Mouse (Mus musculus): ENCODE results near the gene Ccr10.
"Not testable (repeated sequence)": the region's sequence is repeated elsewhere in the genome, so short reads cannot be mapped to it uniquely, and the experiment has no call there.

Gene Ccr10

DNA sequence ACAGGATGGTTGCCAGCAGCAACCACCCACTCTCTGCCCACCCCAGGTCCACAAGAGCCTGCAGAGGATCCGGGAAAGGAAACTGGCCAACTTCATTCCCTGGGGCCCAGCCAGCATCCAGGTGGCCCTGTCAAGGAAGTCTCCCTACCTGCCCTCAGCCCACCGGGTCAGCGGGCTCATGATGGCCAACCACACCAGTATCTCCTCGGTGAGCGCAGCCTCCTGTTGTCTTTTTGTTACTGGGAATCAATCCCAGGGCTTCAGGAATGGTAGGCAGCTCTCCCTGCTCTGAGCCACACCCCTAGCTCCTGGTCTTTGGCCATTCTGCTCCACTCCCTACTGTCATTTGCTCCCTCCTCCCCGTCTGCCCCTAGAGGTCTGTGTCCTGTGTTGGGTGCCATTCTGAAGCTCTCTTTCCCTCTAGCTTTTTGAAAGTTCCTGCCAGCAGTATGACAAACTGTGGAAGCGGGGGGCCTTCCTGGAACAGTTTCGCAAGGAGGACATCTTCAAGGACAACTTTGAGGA, 14.2 kb downstream of the Ccr10 start:
- CTCF ChIA-PET = not testable (repeated sequence)

DNA sequence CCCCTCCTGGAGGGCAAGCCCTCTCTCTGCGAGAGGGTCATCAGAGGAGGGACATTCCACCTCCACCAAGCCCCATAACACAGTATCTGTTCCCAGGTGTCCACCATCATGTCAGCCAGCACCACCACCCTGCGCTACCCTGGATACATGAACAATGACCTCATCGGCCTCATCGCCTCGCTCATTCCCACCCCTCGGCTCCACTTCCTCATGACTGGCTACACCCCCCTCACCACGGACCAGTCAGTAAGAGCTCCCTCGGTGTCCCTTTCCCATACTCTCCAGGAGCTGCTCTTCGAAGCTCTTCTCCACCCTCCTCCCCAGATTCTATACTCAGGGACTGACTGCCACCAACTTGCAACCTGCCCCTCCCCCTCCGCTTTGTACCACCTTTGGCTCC, 15.1 kb downstream of the Ccr10 start:
- CTCF ChIA-PET = interaction anchor here (0.5 kb wide), 1 partner anchor 290 kb away, joined by 4 read pairs; no protein-coding TSS in a partner anchor

DNA sequence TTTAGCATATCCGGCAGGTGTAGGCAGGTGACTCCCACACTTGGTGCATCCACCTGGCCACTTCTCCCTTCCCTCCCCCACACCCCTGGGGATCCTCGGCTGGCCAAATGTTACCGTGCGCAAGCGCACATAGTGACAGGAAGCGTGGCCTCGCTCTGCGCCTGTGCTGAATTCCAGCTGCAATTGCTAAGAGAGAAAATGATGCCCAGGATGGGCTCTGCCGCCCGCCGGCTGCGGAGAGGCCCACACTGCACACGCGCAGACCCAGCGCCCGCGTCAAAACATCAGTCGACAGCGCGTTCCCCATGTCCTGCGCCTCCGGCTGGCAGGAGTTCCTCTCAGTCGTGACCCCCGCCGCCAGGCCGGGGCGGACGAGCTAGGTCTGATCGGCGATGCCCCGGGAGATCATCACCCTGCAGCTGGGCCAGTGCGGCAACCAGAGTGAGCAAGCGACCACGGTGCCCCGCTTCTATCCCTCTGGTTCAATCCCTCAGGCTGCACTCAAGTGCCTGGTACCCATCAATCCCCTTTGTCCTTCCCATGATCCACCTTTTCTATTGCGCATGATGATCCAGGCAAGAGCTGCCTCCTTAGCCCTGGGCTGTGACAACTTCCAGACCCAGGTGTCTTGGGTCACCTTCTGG, 19.4 kb downstream of the Ccr10 start, which contains the start of gene Tubg2:
Gene Tubg2, plus strand, starts transcription at position 180 of the 644 bp plus-strand sequence.
- CTCF ChIA-PET = interaction anchor here (0.8 kb wide), 1 partner anchor 22 kb away, joined by 4 read pairs; no protein-coding TSS in a partner anchor

DNA sequence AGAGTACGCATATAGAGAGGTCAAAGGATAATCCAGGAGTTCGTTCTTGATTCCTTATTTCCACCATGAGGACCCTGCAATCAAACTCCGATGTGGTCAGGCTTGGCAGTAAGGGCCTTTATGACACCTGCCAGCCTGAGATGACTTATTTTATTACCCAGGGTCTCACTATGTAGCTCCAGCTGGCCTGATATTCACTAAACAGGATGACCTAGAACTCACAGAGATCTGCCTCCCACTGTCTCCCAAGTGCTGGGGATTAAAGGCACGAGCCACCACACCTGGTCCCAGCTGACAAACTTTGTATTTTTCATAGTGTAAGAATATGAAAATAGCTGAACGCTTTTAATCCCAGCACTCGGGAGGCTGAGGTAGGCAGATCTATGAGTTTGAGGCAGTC, 20.1 kb downstream of the Ccr10 start:
- CTCF ChIA-PET = interaction anchor here (0.7 kb wide), 1 partner anchor 28 kb away, joined by 21 read pairs; no protein-coding TSS in a partner anchor

DNA sequence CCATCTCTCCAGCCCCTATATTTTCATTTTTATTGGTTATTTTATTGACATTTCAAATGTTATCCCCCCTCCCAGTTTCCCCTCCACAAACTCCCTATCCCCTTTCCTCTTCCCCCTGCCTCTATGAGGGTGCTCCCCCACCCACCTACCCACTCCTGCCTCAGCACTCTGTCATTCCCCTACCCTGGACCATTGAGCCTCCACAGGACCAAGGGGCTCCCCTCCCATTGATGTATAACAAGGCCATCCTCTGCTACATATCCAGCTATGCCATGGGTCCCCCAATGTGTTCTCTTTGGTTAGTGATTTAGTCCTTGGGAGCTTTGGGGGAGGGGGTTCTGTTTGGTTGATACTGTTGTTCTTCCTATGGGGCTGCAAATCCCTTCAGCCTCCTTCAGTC, 20.6 kb downstream of the Ccr10 start:
- CTCF ChIA-PET = interaction anchor here (0.7 kb wide), 1 partner anchor 27 kb away, joined by 21 read pairs; no protein-coding TSS in a partner anchor

DNA sequence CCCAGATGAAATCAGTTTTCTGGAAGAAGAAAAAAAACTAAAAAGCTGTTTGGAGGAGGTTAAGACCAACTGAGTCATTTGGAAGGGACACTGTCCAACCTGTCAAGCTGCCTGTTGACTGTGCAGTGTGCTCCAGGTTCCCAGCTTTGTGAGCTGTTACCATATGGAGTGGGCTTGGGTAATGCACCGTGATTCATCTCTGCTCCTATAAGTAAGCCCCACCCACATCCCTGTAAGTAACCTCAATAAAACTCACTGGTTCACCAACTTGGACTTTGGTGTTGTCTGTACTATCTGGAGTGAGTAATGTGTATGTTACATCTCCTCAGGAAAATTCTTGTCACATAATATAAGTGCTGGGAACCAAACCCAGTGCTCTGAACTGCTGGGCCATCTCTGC, 22.4 kb downstream of the Ccr10 start:
- CTCF ChIA-PET = interaction anchor here (0.6 to 1.6 kb wide), 2 partner anchors 14 to 274 kb away, joined by 3 read pairs; no protein-coding TSS in a partner anchor

DNA sequence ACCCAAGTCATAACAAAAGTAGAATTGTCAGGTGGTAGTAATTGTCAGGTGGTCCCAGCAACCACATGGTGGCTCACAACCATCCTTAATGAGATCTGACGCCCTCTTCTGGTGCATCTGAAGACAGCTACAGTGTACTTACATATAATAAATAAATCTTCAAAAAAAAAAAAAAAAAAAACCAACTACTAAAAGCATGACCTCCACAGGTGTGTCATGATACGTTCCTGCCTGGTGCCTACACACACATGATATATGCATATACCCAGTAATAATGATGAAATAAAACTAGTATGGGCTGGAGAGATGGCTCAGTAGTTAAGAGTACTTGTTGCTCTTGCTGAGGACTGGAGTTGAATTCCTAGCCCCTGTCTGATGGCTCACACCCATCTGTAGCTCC, 24.2 kb downstream of the Ccr10 start:
- CTCF ChIA-PET = interaction anchor here (0.6 kb wide), 1 partner anchor 31 kb away, joined by 4 read pairs; no protein-coding TSS in a partner anchor

DNA sequence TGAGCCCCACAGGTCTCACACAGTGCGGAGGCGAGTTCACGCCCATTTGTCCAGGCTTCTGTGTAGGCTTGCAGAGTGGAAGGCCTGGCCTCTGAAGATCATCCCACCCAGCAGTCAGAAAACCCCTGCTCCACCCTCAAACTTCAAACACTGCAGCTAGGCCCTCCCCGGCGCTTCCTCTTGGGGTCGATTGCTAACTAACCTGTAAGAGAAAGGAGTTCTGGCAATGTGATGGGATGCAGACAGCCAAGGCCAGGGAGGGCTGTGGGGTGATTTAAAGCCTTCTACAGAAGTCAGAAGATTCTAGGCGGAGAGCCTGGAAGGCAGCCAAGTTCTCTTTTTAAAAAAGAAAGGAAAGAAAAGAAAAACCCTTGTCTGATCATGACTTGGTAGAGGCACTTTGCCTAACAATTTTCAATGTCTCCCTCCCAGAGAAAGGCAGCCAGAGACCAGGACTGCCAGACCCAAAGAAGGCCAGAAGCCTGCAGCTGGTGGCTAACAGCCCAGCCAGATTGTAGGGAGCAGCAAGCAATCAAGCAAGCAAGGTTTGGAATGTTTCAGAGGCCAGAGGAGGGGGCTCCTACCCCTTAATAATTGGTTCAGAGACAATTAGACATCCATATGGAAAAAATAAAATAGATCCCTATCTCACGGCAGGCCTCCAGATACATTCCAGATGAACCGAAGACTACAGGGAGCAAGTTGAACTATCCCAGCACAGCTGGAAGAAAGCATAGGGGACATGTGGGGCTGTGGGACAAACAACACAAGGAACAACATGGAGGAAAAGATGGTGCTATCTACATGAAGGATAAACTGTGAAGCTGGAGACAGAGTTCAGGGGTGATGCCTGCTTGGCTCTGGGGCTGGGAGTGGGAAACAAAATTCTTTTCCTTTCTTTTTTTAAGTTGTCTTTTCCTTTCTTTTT, 25.8 kb downstream of the Ccr10 start:
- CTCF ChIA-PET = no interaction called here

DNA sequence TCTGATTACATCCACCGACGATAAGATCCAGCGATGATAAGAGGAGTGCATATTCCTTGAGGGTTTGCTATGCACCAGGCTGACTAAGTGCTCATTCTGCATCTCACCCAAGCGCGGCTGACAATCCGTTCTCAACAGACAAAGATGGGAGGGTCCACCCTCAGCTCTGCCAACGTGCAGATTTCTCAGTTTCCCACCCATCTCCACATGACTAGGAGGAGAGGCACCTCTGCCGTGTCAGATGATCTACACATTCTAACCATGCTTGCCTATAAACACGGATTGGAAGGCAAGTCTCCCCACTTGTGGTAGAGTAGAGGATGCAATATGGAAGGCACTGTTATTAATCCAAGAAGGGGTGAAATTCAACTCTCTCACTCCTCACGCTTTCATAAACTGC, 26.5 kb downstream of the Ccr10 start:
- CTCF ChIA-PET = no interaction called here

DNA sequence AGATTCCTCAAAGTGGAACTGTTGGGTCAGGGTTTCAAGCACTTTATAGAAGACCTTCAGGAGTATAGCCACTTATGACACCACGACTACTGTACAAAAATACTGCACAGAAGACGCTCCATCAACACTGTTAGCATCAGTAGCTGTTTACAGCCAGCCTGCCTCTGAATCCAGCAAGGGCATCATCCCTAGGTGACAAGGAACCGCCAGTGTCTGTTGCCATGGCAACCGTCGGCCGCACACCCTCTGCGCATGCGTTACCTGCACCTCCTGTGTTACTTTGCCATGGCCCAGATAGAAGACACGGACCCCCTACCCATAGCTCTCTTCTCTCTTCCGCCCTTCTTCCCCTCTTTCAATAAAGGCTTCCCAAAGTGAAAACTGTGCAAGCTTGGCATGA, 28.9 kb downstream of the Ccr10 start:
- CTCF ChIA-PET = no interaction called here

DNA sequence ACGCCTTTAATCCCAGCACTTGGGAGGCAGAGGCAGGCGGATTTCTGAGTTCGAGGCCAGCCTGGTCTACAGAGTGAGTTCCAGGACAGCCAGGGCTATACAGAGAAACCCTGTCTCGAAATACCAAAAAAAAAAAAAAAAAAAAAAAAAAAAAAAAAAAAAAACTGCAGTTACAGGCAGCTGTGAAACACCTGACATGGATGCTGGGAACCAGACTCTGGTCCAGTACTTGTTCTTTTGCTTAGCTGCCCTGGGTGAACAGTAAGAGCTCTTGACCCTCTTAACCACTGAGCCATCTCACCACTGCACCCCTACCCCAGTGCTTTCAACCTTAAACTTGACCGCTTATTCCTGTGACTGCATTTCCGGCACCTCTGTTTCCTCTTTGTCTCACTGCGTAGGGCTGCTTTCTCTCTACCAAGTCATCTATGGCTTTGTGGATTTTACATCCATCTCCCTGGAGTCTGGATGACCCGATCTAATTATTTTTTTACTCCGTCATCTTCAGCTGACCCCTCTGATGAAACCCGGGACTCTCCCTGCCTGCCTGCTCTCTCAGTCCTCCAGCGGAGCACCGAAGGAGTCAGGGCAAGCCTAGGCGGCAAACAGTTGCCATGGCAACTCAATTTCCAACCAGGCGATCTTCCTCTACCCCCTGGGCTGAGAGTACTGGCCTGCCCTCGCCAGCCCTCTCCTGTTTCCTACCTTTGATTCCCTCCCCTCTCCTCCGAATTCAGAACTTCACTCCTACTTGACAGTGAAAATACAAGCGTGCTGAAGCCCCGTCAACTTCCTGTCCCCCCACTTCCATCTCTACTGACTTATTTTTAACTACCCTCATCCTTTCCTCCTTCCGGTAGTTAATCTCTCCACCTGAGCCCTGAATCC, 31.7 kb downstream of the Ccr10 start:
- CTCF ChIA-PET = interaction anchor here (0.6 to 0.7 kb wide), 3 partner anchors 68 to 1102 kb away, joined by 3 to 10 read pairs (median 8); no protein-coding TSS in a partner anchor

DNA sequence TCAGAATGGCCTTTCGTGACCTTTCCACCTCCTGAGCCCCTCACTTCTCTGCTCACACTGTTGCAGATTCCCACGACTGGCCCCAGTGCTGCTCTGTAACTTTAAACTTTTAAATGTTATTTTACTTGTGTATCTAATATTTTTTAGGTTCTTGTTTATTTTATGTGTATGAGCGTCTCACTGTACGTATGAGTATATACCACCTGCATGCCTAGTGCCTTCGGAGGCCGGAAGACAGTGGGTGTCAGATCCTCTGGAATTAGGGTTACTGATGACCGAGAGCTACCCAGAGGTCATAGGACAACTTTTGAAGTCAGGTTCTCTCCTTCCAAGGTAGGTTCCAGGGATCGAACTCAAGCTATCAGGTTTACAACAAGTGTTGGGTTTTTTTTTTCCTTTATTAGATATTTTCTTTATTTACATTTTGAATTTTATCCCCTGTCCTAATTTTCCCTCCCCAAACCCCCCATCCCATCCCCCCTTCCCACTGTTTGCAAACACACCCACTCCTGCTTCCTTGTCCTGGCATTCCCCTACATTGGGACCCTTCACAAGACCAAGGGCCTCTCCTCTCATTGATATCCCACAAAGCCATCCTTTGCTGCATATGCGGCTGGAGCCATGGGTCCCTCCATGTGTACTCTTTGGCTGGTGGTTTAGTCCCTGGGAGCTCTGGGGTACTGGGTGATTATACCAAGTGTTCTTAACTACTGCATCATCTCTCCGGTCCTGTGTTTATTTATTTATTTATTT, 32.9 kb downstream of the Ccr10 start:
- CTCF ChIA-PET = interaction anchor here (0.6 to 0.7 kb wide), 2 partner anchors 40 to 742 kb away, joined by 3 to 4 read pairs; no protein-coding TSS in a partner anchor

DNA sequence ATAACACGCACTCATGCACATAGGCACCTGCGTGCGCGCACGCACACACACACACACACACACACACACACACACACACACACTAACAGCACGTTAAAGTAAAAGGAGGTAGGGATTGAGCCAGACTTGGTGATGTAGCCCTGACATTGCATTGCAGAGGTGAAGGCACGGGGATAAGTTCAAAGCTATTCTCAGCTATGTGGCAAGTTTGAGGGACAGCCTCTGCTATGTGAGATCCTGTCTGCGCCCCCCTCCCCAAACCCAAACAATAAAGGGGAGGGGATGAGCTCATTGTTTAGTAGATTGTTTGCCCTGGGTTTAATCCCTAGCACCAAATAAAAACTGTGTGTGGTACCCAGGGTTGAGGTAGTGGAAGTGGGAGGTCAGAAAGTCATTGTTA, 34.2 kb downstream of the Ccr10 start:
- CTCF ChIA-PET = no interaction called here

DNA sequence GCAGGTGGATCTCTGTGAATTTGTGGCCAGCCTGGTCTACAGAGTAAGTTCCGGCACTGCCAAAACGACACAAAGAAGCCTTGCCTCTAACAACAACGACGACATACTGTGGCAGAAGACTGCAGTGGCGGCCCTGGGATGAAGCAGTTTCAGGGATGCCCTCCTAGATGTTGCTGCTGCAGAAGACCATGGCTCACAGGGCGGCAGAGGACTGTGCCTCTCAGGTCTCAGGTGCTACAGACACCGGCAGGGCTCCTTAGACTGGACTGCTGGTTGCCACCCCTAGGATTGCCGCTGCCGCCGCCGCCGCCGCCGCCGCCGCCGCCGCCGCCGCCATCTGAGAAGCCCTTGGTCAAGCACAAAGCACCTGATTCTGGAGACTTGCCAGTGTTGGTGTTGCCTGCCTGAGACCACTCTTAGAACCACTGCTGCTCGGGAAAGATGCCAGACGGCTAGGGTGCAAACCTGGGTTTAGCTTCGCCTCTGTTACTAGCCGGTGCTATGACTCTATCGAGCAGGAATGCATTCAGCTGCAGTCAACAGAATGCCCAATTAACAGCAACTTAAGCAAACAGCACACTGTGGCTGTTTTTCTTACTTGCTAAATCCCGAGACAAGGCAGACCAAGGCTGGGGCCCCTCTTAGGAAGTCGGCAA, 35.0 kb downstream of the Ccr10 start:
- CTCF ChIA-PET = no interaction called here

DNA sequence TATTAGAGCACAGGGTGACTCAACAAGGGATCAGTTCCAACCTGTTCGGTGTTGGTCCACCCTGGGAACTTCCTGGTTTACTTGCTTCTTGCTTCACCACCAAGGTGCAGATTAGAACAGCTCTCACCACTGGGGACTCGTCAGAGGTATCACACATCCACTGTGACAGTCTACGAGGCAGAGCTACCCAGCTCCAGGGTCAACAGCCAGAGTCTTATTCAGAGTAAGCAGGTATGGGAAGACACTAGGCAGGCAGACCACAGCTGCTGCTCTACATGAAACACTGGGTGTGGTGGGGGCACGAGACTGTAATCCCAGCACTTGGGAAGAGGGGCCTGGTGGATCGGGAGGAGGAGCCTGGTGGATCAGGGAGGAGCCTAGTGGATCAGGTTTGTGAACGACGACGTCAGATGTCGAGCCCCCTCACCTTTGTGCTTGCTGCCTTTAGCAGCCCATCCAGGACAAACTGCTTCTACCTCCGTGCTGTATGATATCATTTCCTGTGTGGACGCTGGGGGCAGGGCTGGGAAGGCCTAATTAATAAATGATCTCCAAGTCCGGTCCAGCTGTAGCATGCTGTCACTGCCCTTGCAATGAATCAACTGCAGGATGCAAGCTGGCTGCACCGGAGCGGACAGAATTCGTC, 36.6 kb downstream of the Ccr10 start:
- CTCF ChIA-PET = interaction anchor here (0.6 to 0.7 kb wide), 2 partner anchors 9 to 36 kb away, joined by 3 to 4 read pairs; no protein-coding TSS in a partner anchor

DNA sequence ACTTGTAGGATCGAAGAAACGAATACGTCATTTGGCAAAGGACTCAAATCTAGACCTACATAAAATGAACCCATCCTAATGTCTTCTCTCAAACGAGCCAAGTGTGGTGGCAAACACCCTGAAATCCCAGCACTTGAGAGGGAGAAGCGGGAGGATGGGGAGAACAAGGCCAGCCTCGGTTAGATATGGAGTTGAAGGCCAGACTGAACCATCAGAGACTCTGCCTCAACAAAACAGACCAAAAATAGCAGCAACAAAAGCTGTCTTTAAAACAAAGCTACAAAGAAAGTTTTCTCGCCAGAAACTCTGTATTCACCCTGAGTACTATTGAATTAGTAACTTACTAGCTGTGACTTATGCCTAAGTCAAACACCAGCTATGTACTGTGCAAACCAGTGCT, 38.2 kb downstream of the Ccr10 start:
- CTCF ChIA-PET = no interaction called here

DNA sequence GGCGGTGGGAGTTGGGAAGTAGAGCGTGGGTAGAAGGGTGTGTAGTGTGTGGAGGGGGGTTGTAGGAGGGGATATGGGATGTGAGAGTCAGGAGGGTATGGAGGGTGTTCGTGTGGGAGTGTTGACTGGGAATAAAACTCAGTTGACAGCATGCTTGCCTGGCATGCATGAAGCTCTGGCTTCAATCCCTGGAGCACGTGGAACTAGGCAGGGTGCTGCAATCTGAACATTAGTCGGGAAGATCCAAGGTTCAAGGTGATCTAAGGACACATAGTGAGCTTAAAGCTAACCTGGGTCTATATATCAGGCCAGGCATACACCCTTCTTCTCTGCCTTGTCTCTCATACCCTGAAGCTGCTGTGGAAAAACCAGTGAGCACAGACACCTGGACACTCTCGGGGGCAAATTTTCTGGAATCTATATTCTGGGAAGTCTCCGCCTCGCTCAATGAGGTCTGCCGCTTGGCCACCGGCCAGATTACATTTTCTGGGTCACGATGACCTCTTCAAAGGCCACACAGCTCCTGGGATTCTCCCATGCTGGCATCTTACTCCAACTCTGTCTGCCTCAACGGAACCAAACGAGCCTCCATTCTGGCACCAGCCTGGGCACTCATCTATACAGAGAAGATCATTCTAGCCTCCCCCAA, 40.9 kb downstream of the Ccr10 start:
- CTCF ChIA-PET = interaction anchor here (0.6 kb wide), 2 partner anchors 47 to 676 kb away, joined by 4 to 6 read pairs; no protein-coding TSS in a partner anchor

DNA sequence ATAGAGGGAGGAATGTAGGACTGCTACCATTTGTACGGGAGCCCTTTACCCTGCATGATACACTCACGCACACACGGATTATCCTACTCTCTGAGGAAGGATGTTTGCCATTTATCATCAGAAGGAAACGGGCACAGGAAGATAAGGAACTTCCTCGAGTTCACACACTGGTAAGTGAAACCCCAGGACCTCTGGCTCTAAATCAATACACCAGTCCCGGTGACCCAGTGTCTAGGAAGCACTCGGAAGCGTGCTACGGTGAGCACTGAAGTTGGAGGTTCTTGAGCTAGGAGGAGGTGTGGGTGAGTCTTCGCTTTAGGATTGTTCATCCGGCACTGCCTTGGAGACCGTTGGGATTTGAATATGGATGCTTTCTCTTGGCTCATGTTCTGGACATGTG, 42.2 kb downstream of the Ccr10 start:
- CTCF ChIA-PET = interaction anchor here (0.7 kb wide), 1 partner anchor 747 kb away, joined by 3 read pairs; no protein-coding TSS in a partner anchor

DNA sequence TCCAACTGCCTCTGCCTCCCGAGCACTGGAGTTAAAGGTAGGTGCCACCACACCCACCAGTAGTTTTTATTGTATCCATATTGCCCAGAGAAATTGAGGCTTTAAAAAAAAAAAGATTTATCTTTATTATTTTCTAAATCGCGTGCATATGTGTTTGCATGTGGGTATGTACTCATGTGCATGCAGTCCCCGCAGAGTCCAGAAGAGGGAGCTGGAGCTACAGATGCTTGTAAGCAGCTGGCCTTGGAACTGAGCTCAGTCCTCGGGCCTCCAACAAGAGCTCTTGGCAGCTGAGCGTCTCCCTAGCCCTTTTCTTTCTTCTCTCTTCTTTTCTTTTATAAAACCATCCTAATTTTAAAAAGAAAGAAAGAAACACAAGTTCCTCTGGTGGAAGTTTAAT, 43.5 kb downstream of the Ccr10 start:
- CTCF ChIA-PET = interaction anchor here (0.7 kb wide), 1 partner anchor 45 kb away, joined by 4 read pairs; no protein-coding TSS in a partner anchor

Measured in spleen, embryonic (tissue).